Mouse (Mus musculus): ENCODE data around the gene A3galt2. TPM values are rescaled to one million over a fixed set of nuclear protein-coding genes. Genes with fewer than 3 reads are reported as not detected.

The A3galt2 gene
- polyA plus RNA-seq, 1 experiment, result 0.33 TPM

DNA sequence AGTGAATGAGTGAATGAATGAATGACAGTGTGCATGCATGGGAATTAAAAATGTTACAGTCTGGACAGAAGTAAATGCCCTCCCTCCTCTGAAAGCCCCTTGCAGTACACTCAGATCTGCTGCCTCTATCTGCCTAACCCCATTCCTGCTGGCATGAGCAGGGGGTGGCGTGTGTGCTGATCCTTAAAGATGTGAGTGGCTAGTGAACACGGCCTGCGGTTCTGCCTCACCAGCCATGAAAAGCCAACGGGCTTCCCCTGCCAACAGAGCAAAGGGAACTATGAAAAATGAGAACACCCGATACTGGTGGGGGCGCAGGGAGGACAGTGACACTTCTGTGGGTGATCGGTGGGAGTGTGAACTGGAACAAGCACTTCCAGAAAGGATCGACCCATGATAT is 41.6 kb downstream of the A3galt2 start:
- no peak for DNase-seq (ENCODE audit: low spot score)

- no peak for DNase-seq (ENCODE audit: low spot score)
Observed at GRCm38 (mm10) chr4:128801675-128802465, 46.7 kb downstream of the A3galt2 start.

DNA sequence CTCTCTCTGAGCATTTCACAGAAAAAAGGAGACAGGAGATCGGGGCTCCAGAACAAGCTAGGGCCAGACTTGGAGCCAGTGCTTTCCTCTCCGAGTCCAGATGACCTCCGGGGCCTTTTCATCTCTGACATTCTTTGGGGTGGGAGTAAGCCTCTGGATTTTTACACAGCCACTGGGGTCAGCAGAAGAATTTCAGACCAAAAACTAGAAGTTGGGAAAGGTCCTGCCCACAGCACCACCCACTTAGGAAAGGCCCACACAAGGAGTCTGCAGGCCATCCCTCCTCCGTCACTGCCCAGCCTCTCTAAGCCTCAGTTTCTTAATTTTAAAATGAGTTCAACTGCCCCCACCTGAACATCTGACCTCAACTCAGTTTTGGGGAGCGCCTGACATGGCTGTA is 48.4 kb downstream of the A3galt2 start:
- no peak for DNase-seq (ENCODE audit: low spot score)

- no peak for DNase-seq (ENCODE audit: low spot score)
Observed at GRCm38 (mm10) chr4:128804426-128805149, 49.4 kb downstream of the A3galt2 start.

DNA sequence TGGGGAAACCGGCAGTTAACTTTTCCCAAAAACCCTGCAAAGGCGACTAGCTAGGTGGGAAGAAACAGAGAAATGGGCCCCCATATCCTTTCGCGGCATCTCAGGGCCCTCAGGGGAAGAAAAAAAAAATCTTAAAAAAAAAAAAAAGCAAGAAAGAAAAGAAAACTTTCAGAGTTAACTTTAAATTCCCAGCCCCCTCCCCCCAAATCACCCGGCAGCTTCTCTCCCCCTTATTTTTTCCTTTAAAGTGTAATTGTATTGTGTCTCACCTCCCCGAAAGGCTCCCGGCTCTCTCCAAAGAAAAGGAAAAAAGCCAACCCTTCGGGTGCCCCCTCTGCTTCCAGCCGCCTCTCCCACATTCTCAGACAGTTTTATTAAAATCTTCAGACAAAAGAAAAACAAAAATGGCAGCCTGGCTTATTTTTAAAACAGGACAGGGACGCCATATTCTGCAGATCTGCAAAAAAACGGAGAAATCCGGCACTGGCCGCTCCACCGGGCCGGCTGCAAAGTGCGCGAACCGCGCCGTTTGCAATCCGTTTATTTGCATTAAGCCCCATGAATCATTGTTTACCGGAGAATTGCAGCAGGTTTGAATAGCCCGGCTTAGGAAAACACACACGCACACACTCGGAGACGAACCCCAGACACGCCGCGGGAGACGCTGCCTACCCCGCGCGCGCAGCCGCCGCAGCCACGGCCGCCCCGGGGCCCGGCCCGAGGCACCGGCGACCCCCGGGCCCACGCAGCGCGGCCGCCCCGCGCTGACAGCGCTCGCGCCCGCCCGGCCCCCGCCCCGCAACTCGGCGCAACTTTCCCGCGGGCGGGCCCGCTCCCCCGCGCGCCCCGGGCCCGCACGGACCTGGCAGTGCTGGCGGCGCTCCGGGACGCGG is 50.2 kb downstream of the A3galt2 start:
- DNase-seq (ENCODE audit: low spot score), result peak; percentile 60

DNA sequence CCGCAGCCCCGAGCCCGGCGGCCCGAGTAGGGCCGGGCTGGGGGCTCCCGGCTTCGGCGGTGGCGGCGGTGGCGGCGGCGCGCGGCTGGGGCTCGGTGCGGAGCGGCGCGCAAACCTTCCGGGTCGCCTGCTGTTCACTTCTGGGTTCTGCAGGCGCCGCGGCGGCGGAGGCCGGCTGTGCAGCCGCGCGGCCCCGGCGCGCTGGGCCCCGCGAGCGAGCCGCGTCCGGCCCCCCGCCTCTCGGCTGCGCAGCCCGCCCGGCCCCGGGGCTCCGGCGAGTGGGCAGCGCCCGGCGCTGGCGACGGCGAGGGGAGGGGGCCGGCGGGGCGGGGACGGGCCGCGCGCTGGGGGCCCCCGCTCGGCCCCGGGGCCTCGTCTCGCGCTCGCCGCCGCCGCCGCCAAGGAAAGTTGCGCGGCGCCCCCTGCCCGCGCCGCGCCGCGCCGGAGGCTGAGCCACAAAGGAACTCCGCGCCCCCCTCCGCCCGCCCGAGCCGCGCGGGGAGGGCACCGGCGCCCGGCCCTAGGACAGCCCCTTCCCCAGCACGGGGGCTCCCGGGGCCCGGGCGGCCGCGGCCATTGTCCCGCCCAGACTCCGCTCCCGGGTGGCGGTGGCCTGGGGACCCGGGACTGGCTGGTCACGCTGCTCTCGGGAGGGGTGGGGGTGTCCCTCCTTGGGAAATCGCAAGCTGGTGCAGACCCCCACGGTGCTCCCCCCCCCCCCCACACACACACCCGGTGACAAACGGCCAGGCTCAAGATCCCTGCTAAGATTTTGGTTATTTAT is 51.1 kb downstream of the A3galt2 start, which contains the start of gene Zfp362:
Zfp362 (minus strand) TSS at position 3 of the 784 bp plus-strand sequence.
- peak; percentile 55 for DNase-seq (ENCODE audit: low spot score)

DNA sequence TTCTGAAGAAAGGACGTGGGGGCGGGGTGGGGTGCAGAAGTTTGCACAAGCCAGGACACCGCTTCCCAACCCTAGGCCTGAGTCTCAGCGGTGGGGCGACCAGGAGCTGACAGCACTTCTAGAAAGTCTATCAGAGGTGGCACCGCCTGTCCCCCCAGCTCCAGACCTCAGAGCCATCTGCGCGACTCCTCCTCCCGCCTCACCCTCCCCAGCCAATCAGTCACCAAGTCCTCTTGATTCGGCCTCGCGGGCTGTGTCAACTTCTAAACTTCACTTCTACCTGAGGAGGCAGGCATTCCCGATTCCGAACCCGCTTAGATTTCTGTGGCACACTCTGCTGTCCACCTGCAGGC is 51.6 kb downstream of the A3galt2 start:
- peak; percentile 55 for DNase-seq (ENCODE audit: low spot score)

DNA sequence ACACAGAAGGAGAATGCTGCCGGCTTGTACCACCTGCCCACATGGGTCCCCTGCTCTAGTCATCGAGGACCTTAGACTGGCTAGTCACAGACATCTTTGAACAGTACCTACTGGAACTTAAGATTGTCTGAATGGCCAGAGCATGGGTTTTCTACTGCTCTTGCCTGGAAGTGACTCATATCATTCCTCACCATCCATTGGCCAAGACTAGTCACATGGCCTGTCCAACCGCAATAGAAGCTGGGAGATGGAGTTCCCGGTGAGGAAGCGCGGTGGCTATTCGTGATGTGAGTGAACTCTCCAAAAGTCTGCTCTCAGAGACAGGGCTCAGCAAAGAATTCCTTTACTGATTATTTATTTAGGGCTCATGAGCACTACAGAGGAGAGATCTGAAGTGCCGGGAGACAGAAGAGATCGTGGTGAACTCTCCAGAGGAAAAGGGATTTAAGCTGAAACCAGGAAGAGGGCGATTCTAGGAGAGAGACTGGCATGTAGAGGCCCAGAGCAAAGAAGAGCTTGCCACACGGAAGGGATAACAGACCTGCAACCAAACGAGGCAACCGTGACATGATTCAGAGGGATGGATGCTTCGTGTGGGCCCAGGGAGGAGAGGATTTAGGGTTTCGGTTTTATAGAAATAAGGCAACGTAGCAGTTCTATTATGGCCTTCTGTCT is 56.4 kb downstream of the A3galt2 start:
- DNase-seq (ENCODE audit: low spot score), result no peak

DNA sequence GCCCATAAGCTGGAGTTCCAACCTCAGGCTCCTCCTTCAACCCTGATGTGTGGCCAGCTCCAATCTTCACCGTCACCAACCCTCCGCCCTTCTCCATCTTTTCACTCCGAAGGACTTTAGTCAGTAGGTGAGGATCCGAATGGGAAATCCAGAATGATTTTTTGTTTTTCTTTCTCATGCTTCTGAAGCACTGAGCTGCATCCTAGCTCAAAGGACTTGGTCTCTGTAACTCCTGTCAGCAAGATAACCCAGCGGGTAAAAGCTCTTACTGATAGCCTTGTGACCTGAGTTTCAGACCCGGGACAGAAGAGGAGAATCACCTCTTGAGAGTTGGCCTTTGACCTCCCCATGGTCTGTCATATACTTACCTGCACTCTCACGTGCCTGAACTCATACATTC is 61.8 kb downstream of the A3galt2 start:
- DNase-seq (ENCODE audit: low spot score), result no peak

Other genes with a start within 250 kb of the A3galt2 start
- gene Zscan20, start 145.3 kb upstream of the A3galt2 start, polyA plus RNA-seq (2012; rRNA removed), result 2.1 and 3.4 TPM in 2 replicates
- gene Tlr12, start 136.7 kb upstream of the A3galt2 start, polyA plus RNA-seq (2012; rRNA removed), result 5.0 and 6.9 TPM in 2 replicates
- 68.5 and 77.5 TPM in 2 replicates for gene Phc2, start 100.7 kb upstream of the A3galt2 start, polyA plus RNA-seq (2012; rRNA removed)
- 14.0 and 24.4 TPM in 2 replicates for gene Zfp362, start 50.7 kb downstream of the A3galt2 start, polyA plus RNA-seq (2012; rRNA removed)
- 23.4 and 30.0 TPM in 2 replicates for gene Trim62, start 128.2 kb downstream of the A3galt2 start, polyA plus RNA-seq (2012; rRNA removed)
- 18.8 and 18.9 TPM in 2 replicates for gene Azin2, start 207.1 kb downstream of the A3galt2 start, polyA plus RNA-seq (2012; rRNA removed)
- 59.2 and 75.5 TPM in 2 replicates for gene Ak2, start 236.6 kb downstream of the A3galt2 start, polyA plus RNA-seq (2012; rRNA removed)

Data from urinary bladder, adult 2 months (tissue).